Mouse (Mus musculus) stomach, embryonic 14.5 days (tissue): ENCODE results near the gene Prrt1. TPM values are rescaled to one million over a fixed set of nuclear protein-coding genes. Genes with fewer than 3 reads are reported as not detected.

ENCODE experiments used
- ATAC-seq: fragments of 200-750 bp; cut with Nextera tagmentation; 2 replicates; pipeline ENCODE4 v1.8.0; 2017; ENCODE audit warnings: low read depth, moderate TSS enrichment; ENCODE audit not compliant: insufficient number of reproducible peaks, insufficient read depth, low FRiP score
- H3K27ac ChIP-seq: fragments of 300-500 bp; sonication (generic); 2 replicates; pipeline ENCODE4 v1.5.1; 2014; ENCODE audit warnings: mild to moderate bottlenecking, low read length, moderate library complexity, mixed read lengths
- H3K27me3 ChIP-seq: fragments of 300-500 bp; sonication (generic); 2 replicates; pipeline ENCODE4 v1.6.1; 2014; ENCODE audit warnings: low read length, control low read depth, mixed read lengths; ENCODE audit not compliant: control insufficient read depth, insufficient read depth
- H3K36me3 ChIP-seq: fragments of 300-500 bp; sonication (generic); 2 replicates; pipeline ENCODE4 v1.6.1; 2014; ENCODE audit warnings: mild to moderate bottlenecking, control low read depth, low read length, moderate library complexity, mixed read lengths; ENCODE audit not compliant: control insufficient read depth, insufficient read depth
- H3K4me1 ChIP-seq: fragments of 300-500 bp; sonication (generic); 2 replicates; pipeline ENCODE4 v1.6.1; 2014; ENCODE audit warnings: low read length, control low read depth, mixed read lengths; ENCODE audit not compliant: control insufficient read depth, insufficient read depth
- H3K4me2 ChIP-seq: fragments of 300-500 bp; sonication (generic); replicated peaks from 2 replicates; pipeline ENCODE4 v1.6.1; 2014; ENCODE audit warnings: low read depth, low read length, control low read depth
- H3K4me3 ChIP-seq: fragments of 300-500 bp; sonication (generic); 2 replicates; pipeline ENCODE4 v1.5.1; 2014; ENCODE audit warnings: low read depth, low read length, control low read depth
- H3K9ac ChIP-seq: fragments of 300-500 bp; sonication (generic); replicated peaks from 2 replicates; pipeline ENCODE4 v1.6.1; 2014; ENCODE audit warnings: low read depth, mild to moderate bottlenecking, control low read depth, low read length, moderate library complexity, mixed read lengths
- H3K9me3 ChIP-seq: fragments of 300-500 bp; sonication (generic); 2 replicates; pipeline ENCODE4 v1.6.1; 2016; ENCODE audit warnings: low read depth, low read length, control low read depth; ENCODE audit not compliant: control insufficient read depth
- WGBS: fragments of 180-500 bp; shearing (Covaris S2); extraction: QIAGEN DNeasy Blood & Tissue Kit; methylation state at CpG from one replicate; pipeline ENCODE4 v1.1.7; 2014; 5-methylcytosine and 5-hydroxymethylcytosine counted together
- polyA plus RNA-seq: library from polyadenylated mRNA; unstranded; fragments of >200 nt; fragmentation: Nextera tagmentation; extraction: Ambion mirVana; gene quantifications from 2 replicates; pipeline ENCODE4 v1.2.1, GENCODE M21; 2014

The Prrt1 gene
- polyA plus RNA-seq = 0.56 and 0.67 TPM in 2 replicates

DNA sequence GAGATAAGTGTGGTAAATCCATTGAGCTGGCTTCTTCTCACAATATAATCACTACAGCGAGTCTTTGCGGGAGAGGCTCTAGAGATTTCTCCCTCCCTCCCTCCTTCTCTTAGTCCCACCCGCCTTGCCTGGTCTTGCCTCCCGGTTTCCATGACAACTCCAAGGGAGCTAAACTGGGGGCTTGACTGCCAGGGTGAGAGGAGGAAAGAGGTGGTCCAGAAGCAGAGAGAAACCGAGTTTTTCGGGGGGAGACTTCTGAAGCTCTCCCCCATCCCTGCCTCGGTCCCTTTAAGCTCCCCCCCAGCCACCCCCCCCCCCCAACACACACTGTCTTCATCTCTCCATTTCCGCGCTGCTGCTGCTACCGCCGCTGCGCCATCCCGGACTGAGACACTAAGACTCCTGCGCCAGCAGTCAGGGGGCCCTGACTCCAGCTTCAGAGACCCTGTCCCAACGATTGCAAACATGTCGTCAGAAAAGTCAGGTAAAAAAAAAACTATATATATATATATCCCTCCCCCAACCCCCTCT is at the start of gene Prrt1:
Gene Prrt1 (plus strand): TSS at position 313 of the 531 bp plus-strand sequence.
- Histone ChIP-seq H3K4me3 (peak within 1 kb of the TSS; percentile 69), H3K4me1 (peaks cover 42% of the 10 kb centered on the region), H3K4me2 (peak within 1 kb of the TSS; percentile 56), H3K9ac (peak within 1 kb of the TSS; percentile 72; the same call in 1 of the 2 replicates), H3K9me3 (no peaks in the 10 kb centered on the region), H3K36me3 (no peaks in the 10 kb centered on the region; the same call in 1 of the 2 replicates), H3K27me3 (peaks cover 22% of the 10 kb centered on the region), H3K27ac (peak within 1 kb of the TSS; percentile 97)
- no peak for ATAC-seq
- 2% methylated on average over 16 of the region's 16 CpGs for WGBS

DNA sequence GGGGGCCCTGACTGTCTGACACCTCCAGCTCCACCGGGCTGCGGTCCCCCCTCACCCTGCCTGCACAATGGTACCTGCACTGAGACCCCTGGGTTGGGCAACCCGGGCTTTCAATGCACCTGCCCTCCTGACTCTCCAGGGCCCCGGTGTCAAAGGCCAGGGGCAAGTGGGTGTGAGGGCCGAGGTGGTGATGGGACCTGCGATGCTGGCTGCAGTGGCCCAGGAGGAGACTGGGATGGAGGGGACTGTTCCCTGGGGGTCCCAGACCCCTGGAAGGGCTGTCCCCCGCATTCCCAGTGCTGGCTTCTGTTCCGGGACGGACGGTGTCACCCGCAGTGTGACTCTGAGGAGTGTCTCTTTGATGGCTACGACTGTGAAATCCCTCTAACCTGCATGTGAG is 46.8 kb upstream of the Prrt1 start:
- 75% methylated on average over 12 of the region's 12 CpGs for WGBS
- no peak overlapping the region for H3K4me3 ChIP-seq
- no peaks in the 10 kb centered on the region for H3K27me3 ChIP-seq
- peaks cover 5% of the 10 kb centered on the region; the same call in 1 of the 2 replicates for H3K4me1 ChIP-seq
- H3K9me3 ChIP-seq = no peaks in the 10 kb centered on the region
- H3K9ac ChIP-seq = no peak overlapping the region
- H3K4me2 ChIP-seq = no peak overlapping the region
- no peak overlapping the region for H3K27ac ChIP-seq
- no peaks in the 10 kb centered on the region for H3K36me3 ChIP-seq
- no peak for ATAC-seq

DNA sequence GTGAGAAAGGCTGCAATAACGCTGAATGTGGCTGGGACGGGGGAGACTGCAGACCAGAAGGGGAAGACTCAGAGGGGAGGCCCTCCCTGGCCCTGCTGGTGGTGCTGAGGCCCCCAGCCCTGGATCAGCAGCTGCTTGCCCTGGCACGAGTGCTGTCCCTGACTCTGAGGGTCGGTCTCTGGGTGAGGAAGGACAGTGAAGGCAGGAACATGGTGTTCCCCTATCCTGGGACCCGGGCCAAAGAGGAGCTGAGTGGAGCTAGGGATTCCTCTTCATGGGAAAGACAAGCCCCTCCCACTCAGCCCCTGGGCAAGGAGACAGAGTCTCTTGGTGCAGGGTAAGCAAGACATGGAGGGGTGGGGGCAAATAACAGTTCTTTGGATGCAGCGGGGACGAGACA is 45.9 kb upstream of the Prrt1 start:
- Histone ChIP-seq H3K36me3 (no peaks in the 10 kb centered on the region), H3K9ac (no peak overlapping the region), H3K4me3 (no peak overlapping the region), H3K27me3 (no peaks in the 10 kb centered on the region), H3K4me2 (no peak overlapping the region), H3K27ac (no peak overlapping the region), H3K4me1 (peaks cover 11% of the 10 kb centered on the region), H3K9me3 (no peaks in the 10 kb centered on the region)
- no peak for ATAC-seq
- 63% methylated on average over 7 of the region's 7 CpGs for WGBS

GRCm38 (mm10) chr17:34583819-34584218 is 45.5 kb upstream of the Prrt1 start:
- Histone ChIP-seq H3K27ac (no peak overlapping the region), H3K4me3 (no peak overlapping the region), H3K36me3 (no peaks in the 10 kb centered on the region), H3K9me3 (no peaks in the 10 kb centered on the region), H3K4me1 (peaks cover 13% of the 10 kb centered on the region), H3K4me2 (no peak overlapping the region), H3K9ac (no peak overlapping the region), H3K27me3 (no peaks in the 10 kb centered on the region)
- 90% methylated on average over 8 of the region's 8 CpGs for WGBS
- ATAC-seq = no peak

- ATAC-seq = no peak
- no peak overlapping the region for H3K4me3 ChIP-seq
These were observed 44.2 kb upstream of the Prrt1 start for GRCm38 (mm10) chr17:34585121-34585520.

DNA sequence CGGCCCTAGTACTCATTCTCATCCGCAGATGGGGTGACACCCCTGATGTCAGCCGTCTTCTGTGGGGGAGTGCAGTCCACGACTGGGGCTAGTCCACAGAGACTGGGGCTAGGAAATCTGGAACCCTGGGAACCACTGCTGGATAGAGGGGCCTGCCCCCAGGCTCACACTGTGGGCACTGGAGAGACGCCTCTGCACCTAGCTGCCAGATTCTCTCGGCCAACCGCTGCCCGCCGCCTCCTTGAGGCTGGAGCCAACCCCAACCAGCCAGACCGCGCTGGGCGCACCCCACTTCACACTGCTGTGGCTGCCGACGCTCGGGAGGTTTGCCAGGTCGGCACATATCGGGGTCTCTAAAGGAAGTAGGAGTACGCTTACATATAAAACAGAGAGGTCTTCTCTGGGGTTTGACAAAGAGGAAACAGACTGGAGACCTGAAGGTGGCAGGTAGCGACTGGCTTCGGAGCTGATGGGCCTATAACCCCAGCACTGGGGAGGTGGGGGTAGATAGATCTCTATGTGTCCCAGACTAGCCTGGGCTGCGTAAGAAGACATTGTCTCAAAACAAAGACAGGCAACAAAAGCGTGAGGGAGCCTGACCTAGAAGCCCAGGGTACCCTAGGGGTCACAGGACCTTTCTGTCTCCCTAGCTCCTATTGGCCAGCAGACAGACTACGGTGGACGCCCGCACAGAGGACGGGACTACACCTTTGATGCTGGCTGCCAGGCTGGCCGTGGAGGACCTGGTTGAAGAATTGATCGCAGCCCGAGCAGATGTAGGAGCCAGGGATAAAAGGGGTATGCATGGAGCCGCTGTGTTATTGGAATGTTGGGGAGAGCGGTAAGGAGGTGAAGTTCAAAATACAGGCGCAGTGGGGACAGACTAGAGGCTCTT is 43.2 kb upstream of the Prrt1 start:
- ATAC-seq = no peak
- H3K9me3 ChIP-seq = no peaks in the 10 kb centered on the region
- WGBS = 30% methylated on average over 32 of the region's 32 CpGs
- H3K4me3 ChIP-seq = peak overlapping the region; percentile 71
- H3K4me2 ChIP-seq = peak overlapping the region; percentile 94
- H3K4me1 ChIP-seq = peaks cover 36% of the 10 kb centered on the region
- H3K27ac ChIP-seq = peak overlapping the region; percentile 96
- no peaks in the 10 kb centered on the region for H3K36me3 ChIP-seq
- H3K9ac ChIP-seq = peak overlapping the region; percentile 25; the same call in 1 of the 2 replicates
- H3K27me3 ChIP-seq = no peaks in the 10 kb centered on the region

More at GRCm38 (mm10) chr17:34585121-34585520, 44.2 kb upstream of the Prrt1 start:
- Histone ChIP-seq H3K9ac (no peak overlapping the region), H3K9me3 (no peaks in the 10 kb centered on the region), H3K27me3 (no peaks in the 10 kb centered on the region), H3K4me1 (peaks cover 26% of the 10 kb centered on the region), H3K27ac (no peak overlapping the region), H3K36me3 (no peaks in the 10 kb centered on the region), H3K4me2 (no peak overlapping the region)
- WGBS = 90% methylated on average over 8 of the region's 8 CpGs

GRCm38 (mm10) chr17:34586796-34587422 is 42.4 kb upstream of the Prrt1 start:
- peak; percentile 83 for ATAC-seq
- H3K4me3 ChIP-seq = peak overlapping the region; percentile 71

DNA sequence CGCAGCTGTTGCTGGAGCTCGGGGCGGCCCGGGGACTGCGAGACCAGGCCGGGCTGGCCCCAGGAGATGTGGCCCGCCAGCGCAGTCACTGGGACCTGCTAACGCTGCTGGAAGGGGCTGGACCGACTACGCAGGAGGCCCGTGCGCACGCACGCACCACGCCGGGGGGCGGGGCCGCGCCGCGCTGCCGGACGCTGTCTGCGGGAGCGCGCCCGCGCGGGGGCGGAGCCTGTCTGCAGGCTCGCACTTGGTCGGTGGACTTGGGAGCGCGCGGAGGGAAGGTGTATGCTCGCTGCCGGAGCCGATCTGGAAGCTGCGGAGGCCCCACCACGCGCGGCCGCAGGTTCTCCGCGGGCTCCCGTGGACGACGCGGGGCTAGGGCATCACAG is 41.9 kb upstream of the Prrt1 start:
- ATAC-seq = peak; percentile 86
- peak overlapping the region; percentile 94 for H3K4me2 ChIP-seq
- peak overlapping the region; percentile 96 for H3K27ac ChIP-seq
- no peaks in the 10 kb centered on the region for H3K27me3 ChIP-seq
- H3K4me1 ChIP-seq = peaks cover 39% of the 10 kb centered on the region
- under 1% methylated on average over 48 of the region's 50 CpGs for WGBS
- no peaks in the 10 kb centered on the region for H3K9me3 ChIP-seq
- no peaks in the 10 kb centered on the region for H3K36me3 ChIP-seq
- peak overlapping the region; percentile 71 for H3K4me3 ChIP-seq
- H3K9ac ChIP-seq = peak overlapping the region; percentile 79

More at GRCm38 (mm10) chr17:34586796-34587422, 42.4 kb upstream of the Prrt1 start:
- Histone ChIP-seq H3K9me3 (no peaks in the 10 kb centered on the region), H3K36me3 (no peaks in the 10 kb centered on the region), H3K9ac (peak overlapping the region; percentile 79), H3K4me1 (peaks cover 39% of the 10 kb centered on the region), H3K27ac (peak overlapping the region; percentile 96), H3K4me2 (peak overlapping the region; percentile 94), H3K27me3 (no peaks in the 10 kb centered on the region)
- WGBS = under 1% methylated on average over 38 of the region's 38 CpGs
